Mouse (Mus musculus) frontal cortex, postnatal 14 days (tissue): Measurements from ENCODE around the gene Arhgap20.

Source experiments
- DNase-seq, 2 experiments: peaks; one replicate each; pipeline ENCODE4 v3.0.0; 2022; ENCODE audit warnings: low spot score in 2 of 2

Gene Arhgap20

DNA sequence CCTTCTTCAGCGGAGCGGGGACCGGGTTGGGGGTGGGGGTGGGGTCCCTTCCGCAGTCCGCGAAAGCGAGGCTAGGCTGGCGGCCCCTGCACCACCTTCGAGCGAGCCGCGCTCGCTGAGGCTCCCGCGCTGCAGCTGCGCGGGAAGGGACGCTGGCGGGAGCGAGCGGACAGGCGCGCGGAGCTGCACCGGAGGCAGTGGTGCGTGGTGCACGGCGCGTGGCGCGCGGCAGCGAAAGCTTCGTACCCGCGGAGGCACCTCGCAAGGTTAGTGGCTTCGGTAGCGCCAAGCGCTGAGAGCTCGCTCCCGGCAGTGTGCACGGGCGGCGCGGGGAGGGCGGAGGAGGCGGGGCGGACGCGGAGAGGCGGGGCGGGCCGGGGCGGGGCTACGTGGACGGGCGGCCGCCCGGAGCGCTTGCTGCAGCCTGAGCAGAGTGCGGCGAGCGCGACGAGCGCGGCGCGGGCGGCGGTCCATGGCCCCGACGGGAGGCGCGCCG, at the start of gene Arhgap20:
Gene Arhgap20 (plus strand): TSS at position 417 of the 496 bp plus-strand sequence.
- peak; percentile 83 to 85 for DNase-seq

DNA sequence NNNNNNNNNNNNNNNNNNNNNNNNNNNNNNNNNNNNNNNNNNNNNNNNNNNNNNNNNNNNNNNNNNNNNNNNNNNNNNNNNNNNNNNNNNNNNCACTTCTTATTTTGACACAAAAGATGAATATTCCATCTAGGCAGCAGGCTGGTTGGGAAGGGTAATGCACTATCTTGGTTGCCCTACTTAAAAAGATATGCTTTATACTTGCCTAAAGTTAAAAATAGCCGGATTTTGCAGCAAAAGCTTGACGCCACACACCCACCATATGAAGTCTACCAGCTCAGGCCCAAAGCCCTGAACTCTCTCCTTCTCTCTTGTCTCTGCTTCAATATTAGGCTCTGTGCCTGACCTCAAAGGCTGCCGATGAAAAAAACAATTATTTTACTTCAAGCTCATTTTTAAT, 46.3 kb upstream of the Arhgap20 start:
- no peak for DNase-seq

GRCm38 (mm10) chr9:51727960-51728359, 37.2 kb upstream of the Arhgap20 start:
- no peak for DNase-seq

GRCm38 (mm10) chr9:51735180-51736034, 29.7 kb upstream of the Arhgap20 start:
- no peak for DNase-seq

GRCm38 (mm10) chr9:51736750-51737368, 28.3 kb upstream of the Arhgap20 start:
- no peak for DNase-seq

- DNase-seq = no peak
These were observed 26.8 kb upstream of the Arhgap20 start for GRCm38 (mm10) chr9:51738349-51738748.

DNA sequence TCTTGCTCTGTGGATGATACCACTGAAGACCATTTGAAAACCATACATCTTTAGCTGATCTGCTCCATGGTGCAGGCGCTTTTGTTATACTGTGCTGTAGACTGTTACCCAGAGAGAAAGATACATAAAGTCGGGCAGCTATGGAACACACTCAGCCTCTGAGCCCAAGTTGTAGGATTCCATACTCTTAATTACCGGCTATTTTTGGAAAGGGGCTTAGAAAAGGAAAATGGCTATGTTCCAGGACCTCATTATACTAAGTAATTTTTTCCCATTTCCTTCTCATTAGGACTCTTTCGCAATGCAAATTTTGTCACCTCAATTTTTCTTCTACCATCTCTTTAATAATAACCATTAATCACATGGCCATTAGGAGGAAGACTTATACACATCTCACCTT, 25.3 kb upstream of the Arhgap20 start:
- no peak for DNase-seq

DNA sequence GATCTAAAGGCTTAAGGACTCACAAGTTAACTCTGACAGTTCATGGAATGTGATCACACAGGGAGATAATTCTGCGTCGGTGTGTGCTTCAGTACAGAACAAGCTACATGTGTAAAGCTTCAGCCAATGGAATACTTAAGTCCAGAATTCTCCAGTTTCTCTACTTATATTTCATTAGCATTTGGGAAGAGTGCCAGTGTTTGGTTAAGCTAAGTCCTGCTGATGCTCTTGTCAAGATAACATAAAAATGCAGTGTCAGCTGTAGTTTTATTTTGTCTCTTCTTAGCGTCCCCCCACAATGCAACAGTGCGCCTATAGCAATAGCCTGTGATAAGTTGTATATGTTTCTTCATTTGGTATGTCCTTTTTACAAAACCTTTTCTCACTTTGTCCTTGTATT, 15.0 kb upstream of the Arhgap20 start:
- no peak for DNase-seq

GRCm38 (mm10) chr9:51761003-51761402, 4.1 kb upstream of the Arhgap20 start:
- no peak for DNase-seq

- peak in 1 of 2 experiments; percentile 30 for DNase-seq
These were observed 879 bp upstream of the Arhgap20 start for GRCm38 (mm10) chr9:51764041-51764875.

GRCm38 (mm10) chr9:51765417-51766174, 459 bp downstream of the Arhgap20 start:
- DNase-seq = peak; percentile 43 to 47

- DNase-seq = peak; percentile 22 to 35
These were observed 1.3 kb downstream of the Arhgap20 start for GRCm38 (mm10) chr9:51766175-51767062.

DNA sequence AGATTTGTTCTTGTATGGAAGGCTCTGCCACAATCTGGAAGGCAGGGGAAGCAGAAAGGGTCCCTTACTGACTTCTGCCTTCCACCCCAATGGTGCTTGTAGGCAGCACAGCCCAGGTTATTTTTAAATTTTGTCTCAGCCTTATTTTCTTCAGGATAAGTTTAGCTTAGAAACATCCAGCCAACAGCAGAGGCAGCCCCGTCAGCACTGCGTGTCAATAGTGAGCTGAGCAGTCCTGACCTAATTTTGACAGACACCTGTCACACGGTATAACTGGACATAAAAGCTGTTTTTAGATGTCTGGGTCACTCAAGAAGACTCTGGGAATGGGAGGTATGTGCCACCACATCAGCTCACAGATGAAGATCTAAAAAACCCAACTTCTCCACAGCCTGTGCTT, 9.1 kb downstream of the Arhgap20 start:
- DNase-seq = no peak

GRCm38 (mm10) chr9:51776459-51776858, 11.3 kb downstream of the Arhgap20 start:
- DNase-seq = no peak

GRCm38 (mm10) chr9:51777180-51777579, 12.0 kb downstream of the Arhgap20 start:
- DNase-seq = no peak

- DNase-seq = no peak
These were observed 14.1 kb downstream of the Arhgap20 start for GRCm38 (mm10) chr9:51779232-51779631.

- no peak for DNase-seq
These were observed 16.0 kb downstream of the Arhgap20 start for GRCm38 (mm10) chr9:51781092-51781491.

DNA sequence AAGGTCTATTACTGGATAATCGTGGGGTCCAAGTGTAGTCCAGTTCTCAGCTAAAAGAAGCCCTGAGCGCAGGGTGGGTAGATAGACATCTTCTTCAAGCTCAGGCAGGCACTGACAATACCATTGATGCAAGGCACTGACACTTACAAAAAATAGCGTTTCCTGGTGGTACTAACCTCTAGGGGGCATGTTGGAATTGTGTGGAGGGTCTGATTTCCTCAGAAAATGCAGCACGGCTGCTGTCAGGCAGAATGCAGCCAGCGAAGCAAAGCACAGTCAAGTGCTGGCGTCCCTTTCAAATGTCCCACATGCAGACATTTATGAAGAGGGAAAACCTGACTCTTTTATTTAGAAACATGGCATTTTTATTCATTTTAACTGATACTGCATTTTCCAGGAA, 22.2 kb downstream of the Arhgap20 start:
- no peak for DNase-seq

- DNase-seq = no peak
These were observed 23.3 kb downstream of the Arhgap20 start for GRCm38 (mm10) chr9:51788466-51788865.

DNA sequence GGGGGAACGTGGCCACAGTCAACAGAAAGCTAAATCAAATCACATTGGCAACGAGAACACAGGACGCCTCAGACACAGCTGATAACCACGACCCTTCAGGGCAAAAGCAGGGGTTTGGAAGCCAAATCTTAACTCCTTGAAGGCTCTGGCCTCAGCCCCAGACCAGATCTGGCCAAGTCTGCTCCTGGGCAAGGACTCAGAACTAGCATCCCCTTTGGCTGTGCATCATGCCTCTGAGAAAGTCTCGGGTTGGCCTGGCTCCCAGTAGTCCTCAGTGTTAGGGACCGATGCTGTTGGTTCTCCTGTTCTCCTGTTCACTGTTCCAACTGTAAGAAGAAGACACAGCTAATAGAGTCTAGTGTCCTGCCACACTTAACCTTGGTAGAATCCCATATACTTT, 30.1 kb downstream of the Arhgap20 start:
- no peak for DNase-seq
